Mouse (Mus musculus) CD4-positive helper T cell, adult 2 months (primary cell): ENCODE results near the gene Drd5.

Experiments
- DNase-seq: peaks from one replicate; pipeline ENCODE4 v3.0.0-alpha.2; 2012; ENCODE audit warnings: low read depth, missing footprints, low spot score

The Drd5 gene

DNA sequence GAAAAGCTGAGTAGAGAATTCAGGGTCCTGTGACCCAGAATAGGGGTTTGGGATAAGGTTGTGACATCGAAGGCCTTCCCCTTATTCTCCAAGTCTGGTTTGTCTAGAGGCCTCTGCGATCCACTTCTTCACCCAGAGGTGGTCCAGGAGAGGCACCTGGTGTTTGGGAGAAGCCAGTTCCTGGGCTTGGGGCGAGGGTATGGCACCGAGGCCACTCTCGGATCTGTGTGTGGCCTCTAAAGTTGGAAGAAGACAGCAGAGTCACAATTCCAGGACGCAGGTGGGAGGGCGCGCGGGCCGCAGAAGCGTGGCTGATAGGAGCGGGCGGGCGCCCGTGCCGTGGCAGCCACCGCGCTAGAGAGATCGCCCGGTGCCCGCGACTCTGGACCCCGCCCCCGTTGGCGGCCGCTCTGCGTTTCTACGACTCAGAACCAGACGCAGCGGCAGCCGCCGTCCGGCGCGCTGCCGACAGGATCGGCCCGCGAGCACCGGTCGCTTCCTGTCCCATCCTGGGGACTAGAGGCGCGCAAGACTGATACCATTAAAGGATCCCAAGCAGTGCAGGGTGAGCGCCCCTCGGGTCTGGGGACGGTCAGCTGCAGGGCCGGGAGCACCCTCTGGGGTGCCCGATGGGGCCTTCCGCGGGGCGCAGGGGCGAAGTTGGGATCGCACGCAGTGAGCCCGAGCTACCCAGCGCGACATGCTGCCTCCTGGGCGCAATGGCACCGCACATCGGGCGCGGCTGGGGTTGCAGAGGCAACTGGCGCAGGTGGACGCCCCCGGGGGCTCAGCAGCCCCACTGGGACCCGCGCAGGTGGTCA is at the start of gene Drd5:
TSS of gene Drd5 (plus strand) at position 402 of the 821 bp plus-strand sequence.
- DNase-seq = no peak

DNA sequence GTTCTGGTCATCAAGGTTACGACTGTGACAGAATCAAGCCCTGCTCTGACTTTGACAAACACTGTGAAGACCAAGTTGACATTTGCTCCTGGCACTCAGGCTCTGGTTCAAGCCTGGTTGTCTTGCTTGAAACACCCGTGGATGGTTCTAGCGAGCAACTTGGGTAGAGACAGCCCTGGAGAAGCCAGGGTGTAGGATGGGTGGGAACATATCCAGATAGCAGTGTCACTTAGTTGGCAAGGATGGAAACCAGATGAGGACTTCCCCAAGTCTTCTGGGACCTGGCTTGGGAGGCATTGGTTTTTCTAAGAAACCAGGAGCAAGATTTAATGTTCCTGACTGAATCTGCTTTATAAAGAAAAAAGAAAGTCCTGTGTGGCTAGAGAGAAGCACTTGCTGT is 48.2 kb upstream of the Drd5 start:
- DNase-seq = no peak

DNA sequence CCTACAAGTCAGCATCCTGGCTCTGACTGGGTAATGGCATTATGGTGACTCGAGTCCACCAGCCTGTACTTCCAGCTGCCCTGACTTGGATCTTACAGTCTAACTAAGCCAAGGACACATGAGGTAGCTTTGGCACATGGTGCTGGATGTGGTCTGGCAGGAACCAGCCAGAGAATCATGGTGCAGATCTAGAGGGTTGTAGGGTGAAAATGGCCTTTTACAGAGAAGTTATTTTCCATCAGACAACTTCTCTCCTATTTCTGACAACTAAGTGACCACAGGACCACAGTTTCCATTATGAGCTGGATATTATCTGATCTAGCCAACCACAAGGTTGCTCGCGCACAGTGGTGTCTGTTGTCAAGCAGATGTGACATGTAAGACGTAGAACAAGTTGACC is 45.3 kb upstream of the Drd5 start:
- peak; percentile 48 for DNase-seq

DNA sequence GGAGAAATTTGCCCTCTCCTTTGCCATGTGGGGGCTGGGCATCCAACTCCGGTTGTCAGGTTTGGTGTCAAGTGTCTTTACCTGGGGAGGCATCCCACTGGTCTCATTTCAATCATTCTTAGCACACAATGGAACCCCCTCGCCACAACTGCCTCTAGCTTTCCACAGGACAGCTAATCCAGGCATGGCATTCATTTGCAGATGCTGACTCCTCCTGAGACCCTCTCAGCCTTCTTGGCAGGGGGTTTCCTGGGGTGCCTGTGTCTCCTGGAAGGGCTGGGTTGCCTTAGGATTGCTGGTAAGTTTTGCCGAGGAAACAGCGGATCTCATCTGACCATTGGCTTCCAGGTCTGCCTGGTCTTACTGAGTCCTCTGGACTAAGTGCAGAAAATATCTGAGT is 43.4 kb upstream of the Drd5 start, which contains the start of gene Otop1:
TSS of gene Otop1 (plus strand) at position 202 of the 400 bp plus-strand sequence.
- DNase-seq = no peak

DNA sequence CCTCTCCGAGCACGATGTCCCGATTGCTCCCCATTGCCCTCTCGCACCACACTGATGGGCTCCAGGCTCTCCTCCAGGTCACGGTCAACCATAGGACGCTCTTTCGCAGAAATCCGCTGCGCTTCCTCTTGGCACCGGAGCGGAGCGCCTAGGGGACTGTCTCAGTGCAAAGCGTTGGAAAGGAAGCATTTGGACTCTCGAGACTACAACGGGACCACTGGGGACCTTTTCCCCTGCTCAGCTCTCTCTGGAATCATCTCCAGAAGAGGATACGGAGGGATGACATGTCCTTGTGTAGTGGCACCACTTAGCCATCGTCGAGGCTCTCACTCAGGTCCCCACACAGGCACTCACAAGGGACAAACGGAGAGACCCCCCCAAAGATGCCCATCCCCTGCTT is 42.7 kb upstream of the Drd5 start:
- DNase-seq = no peak

DNA sequence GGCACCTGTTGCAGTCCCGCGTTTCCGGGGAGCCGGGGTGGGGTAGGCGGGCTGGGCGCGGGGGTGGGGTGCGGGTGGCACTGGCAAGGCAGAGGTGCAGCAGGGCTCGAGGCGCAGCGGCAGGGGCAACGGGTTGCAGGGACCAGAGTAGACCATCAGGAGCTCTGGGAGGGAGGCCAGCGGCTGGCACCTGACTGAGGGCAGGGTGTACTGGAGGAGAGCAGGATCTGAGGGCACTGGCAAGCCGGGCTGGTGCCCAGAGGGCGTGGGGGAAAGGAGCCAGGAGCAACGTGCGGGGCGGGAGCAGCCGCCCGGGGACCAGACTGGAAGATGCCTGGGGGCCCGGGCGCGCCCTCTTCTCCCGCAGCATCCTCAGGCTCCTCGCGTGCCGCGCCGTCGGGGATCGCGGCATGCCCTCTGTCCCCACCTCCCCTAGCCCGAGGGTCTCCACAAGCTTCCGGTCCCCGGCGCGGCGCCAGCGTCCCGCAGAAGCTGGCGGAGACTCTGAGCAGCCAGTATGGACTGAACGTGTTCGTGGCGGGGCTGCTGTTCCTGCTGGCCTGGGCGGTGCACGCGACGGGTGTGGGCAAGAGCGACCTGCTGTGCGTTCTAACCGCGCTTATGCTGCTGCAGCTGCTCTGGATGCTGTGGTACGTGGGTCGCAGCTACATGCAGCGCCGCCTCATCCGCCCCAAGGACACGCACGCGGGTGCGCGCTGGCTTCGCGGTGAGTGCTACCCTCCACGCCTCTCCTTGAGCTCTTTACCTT is 41.9 kb upstream of the Drd5 start:
- no peak for DNase-seq

DNA sequence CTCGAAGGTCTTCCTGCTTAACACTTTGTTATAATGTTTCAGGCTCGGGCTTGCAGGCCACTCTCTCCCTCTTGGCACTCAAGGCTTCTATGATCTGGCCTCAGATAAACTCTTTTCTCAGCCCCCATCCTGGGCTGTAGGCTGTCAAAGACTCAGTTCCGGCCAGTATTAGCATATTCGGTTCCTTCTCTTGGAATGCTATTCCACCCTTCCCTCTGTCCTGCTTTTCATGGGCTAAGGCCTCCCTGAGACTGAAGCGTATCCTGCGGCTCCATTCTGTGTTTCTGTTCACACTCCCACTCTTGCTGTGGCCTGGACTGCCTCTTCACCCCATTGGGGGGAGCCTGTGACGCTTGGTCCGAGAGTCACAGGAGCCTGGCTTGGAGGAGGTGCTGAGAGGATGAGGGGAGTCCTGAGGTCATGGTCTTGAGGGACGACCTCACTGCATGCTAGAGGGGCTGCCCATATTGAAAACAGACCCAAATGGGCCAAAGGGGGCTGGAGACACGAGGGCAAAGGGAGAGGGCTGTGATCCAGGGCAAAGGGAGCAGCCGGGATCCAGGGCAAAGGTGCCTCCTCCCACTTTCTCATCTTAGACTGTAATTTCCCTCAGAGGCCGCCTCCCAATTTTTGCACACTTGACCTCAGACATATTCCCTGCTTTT is 41.1 kb upstream of the Drd5 start:
- no peak for DNase-seq

DNA sequence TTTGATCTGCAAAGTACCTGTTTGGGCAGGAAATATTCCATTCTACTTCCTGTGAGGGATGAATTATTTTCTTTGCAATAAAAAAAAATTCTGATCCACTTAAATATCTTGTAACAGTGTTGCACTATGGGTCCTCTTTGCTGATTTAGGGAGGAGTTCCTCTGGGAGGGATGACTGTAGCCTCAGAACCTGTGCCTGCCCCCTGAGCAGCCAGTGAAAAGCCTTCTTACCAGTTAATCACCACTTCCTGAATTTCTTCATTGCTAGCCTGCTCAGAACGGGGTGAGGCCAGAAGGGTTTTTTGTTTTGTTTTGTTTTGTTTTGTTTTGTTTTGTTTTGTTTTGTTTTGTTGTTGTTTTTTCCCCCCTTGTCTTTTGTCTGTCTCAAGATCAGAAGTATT is 39.1 kb upstream of the Drd5 start:
- no peak for DNase-seq

DNA sequence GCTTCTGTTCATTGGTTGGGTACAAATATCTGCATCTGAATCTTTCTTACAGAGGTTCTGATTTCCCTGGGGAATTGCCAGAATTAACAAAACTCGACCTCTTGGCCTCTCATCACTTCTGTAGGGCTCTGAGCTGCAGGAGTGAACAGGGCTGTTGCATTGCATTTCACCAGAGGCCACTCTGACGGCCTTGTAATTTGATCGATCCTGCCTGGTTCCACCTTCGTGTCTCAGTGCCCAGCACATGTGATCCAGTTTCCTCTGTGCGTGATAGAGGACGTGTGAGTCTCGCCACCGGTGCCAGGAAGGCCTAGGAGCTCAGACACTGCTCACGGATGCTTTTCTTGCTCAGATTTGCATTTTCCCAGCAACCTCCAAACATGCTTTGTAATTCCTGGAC is 33.4 kb upstream of the Drd5 start:
- DNase-seq = no peak

DNA sequence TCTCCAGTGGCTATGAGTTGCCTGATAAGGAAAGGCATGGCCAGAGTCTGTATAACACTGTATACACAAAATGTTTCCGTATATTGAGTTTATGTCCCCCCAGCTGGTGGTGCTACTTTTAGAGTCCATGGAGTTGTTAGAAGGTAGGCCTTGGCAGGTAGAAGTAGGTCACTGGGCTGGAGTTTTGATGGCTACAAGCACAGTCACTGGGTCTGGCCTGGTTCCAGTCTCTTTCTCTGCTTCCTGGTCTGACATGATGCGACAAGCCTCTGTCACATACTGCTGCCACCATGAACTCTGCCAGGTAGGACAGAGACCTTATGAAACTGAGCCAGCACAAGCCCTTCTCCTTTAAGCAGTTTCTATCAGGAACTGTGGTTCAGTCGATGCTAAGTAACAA is 30.7 kb upstream of the Drd5 start:
- DNase-seq = no peak

DNA sequence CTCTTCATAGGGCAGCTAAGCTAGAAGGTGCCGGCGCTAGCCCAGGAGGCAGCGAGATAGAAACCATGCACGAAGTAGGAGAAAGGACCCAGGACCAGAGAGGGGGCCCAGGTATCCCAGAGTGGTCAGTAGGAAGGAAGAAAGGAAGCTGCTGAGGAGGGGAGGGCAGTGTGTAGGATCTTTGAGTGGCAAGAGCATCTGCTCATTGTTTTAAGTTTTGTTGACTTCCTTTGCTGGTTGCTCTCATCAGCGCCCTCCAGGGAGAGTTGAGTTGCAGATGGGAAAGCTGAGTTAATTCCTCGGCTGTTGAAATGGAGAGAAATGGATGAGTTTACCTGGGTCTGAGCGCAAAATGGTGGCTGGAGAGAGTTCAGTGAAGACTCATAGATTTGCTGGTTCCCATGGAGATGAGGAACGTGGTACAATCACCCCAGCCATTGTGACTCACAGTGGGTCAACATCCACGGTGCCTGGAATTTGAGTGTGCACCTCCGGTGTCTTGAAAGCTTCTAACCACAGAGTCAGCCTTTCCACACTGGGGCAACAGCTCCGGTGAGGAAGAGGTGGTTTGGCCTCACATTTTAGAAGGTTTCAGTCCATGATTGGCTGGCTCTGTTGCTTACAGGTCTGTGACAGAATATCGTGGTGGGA is 17.3 kb upstream of the Drd5 start:
- DNase-seq = no peak

DNA sequence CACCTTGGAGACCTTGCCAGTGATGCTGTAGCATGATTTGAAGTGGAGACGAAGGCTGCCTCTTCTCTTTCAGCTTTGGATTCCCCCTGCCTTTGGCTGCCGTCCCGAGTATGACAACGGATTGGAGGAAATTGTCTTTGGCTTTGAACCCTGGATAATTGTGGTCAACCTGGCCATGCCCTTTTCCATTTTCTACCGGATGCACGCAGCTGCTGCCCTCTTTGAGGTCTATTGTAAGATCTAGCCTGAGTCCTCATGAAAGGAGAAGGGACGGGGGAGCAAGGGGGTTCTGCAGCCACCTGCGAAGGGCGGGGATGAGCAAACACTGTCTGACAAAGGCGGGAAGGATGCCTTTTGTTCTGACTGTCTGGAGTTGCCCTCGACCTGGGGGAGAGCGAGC is 16.5 kb upstream of the Drd5 start:
- no peak for DNase-seq

DNA sequence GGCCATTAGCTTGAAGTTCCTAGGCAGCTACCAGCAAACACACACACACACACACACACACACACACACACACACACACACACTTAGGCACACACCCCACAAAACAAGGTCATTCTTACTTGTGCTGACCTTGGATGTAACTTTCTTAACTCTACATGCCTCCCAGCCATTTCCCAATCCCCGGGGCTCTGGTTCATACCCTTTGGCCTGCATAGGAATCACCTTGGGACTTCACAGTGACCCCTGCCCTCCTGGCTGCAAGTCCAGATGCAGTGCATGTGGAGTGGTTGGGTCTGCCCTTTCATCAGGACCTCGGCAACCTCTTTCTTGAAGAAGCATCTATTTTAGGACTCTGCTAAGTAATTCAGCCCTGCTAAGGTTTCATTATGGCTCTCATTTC is 13.9 kb upstream of the Drd5 start:
- no peak for DNase-seq

DNA sequence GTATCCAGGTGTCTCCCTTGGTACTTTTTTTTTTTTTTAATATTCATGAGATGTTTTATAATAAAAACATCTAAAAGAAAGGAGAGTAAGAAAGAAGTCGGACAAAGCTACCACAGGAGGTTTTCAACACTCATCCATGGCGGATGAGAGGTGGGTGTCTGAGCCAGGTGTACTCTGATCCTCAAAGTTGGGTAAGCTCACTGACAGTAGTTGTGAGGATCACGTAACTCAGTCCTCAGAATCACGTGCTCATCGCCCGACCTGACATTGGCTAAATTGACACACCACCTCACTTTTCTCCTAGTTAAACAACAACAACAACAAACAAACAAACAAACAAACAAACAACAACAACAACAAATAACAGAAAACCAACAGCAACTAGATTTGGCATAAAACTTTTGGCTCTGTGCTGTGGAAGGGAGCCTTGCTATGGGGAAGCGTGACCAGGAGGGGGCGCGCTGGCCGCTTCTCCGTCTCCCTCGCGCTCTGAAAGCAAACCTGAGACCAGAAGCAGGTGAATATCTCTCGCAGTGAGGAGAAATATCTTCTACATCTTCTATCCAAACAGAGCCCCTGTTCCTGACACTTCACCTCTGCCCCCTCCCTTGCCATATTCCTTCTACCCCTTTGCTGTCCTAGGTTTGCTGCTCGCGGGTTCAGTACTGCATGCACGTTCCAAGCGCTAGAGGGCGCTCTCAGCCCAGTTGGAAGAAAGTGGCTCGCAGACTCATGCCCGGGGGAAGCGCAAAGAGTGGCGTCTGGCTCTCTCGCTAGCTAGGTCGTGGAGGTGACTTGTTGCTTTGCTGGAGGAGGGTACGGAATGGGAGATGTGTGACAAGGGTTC is 11.7 kb upstream of the Drd5 start:
- peak; percentile 83 for DNase-seq

DNA sequence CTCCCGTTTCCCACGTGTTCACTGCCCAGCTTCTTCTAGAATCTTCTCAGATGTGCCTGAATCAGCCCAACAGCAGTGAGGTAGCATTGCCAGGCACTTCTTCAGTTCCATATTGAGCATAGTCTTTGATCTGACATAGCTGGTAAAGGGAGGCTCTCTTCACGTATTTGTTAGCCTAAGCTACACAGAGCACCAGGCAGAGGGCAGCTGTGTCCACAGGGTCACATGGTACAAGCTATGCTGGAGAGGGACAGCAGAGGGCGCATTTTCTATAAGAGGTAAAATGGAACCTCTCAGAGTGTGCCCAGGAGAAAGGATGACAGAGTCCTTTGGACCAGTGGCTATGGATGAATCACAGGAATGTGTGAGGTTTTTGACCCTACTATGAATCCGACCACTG is 10.3 kb upstream of the Drd5 start:
- peak; percentile 50 for DNase-seq

DNA sequence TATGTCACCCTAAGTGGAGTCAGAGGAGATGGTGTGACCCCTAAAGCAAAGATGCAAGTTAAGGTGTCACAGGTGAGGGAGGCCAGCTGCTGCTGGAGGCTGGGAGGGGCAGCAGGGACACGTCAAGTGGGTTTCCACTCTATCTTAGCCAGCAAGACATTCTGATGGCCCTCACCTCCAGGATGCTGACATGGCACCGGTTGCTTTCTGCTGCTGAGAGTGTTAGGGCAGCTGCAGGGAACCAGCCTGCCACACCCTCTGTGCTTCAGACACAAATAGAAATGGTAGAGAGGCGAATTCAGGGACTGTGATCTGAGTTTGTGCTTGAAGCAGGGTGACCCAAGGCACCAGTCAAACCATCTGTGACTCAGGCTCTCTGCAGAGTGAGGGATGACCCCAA is 9.4 kb upstream of the Drd5 start:
- DNase-seq = no peak

DNA sequence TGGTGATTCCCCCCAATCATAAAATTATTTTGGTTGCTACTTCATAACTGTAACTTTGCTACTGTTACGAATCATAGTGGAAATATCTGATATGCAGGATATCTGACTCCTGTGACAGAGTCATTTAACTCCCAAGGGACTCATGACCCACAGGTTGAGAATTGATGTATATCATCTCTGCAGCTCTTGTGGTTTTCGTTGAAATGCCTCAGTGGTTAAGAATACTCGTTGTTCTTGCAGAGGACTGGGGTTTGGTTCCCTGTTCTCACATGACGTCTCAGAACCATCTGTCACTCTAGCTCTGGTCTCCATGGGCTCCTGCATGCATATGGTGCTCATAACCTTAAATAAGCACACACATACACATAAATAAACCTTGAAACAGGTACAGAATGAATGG is 14.2 kb downstream of the Drd5 start:
- no peak for DNase-seq

DNA sequence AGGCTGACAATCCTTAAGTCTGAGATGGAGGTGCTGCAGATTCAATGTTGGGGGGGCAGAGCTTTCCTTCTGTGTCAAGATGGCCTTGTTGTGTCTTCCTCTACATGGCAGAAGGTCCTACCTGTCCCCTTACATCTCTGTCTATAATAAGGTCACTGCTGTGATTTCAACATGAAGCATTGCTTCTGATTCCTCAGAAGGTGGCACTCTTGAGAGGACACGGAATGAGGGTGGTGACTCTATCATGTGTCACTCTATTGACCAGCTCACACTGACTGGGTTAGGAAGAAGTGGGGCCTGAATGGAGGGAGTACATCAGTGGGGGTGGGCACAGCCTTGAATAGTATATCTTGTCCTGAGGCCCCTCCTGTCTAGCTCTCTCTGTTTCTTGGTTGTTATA is 15.4 kb downstream of the Drd5 start:
- DNase-seq = no peak

DNA sequence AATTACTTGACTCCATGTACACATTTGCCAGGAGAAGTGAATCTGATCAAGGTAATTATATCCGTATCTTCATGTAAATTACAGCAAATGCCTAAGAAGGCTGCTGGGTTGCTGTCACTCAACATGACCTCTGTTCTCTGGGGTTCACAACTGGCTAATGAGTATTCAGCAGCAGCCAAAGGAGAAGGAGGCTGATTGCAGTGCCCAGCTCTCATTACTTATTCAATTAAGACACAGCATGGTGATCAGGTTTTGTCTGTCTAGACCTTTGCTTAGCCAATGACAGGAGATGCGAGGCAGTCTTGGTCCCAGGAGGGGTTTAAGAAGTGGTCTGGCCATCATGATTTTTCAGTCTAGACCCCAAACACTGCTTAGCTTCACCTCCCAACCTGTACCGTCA is 23.9 kb downstream of the Drd5 start:
- no peak for DNase-seq

DNA sequence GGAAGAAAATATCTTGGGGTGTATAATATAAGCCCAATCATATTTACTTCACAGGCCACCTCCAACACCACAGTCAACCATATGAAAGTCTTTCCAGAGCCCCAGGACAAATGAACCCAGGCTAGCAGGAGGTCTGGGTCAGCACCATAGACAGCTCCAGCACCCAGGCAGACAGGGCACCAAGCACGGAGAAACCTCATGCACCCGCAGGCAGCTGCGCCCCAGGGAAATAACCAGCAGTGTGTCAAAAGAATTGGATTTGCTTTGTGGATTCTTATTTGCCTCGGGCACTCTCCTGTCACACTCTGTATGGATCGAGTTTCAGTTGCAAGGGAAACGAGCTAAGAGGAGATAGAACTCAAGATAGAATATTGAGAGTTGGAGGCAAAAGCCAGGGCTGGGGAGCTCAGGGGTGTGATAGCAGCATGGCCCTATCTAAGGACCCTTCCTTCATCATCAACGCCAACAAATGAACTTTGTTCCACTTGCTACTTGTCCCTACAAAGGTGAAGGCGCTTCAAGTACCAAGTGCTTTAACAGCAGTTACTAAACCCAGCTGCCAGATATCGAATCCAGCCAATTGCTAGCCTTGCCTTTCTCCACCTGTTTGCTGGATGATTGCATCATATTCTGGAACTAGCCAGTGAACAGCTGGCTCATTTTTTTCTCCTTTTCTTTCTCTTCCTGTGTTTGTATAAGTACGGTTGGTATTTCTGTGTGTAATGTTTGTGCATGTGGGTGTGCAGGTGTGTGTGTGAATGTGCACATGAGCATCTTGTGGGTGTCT is 27.7 kb downstream of the Drd5 start:
- no peak for DNase-seq
